Mouse (Mus musculus): Measurements from ENCODE around the gene Tcf20. TPM values are rescaled to one million over a fixed set of nuclear protein-coding genes. Genes with fewer than 3 reads are reported as not detected.

The Tcf20 gene
- total and polyA plus RNA-seq, 2 experiments from 2014 or later, result 3.0 to 36.7 TPM

GRCm38 (mm10) chr15:82938155-82938569 is 49.5 kb downstream of the Tcf20 start:
- TF ChIP-seq EP300 (IDR thresholded peaks at IDR 0.05; ENCODE audit: low read depth) (no peak), CTCF (IDR thresholded peaks at IDR 0.05; ENCODE audit: low read depth) (no peak)
- H3K4me1 ChIP-seq (ENCODE audit: control insufficient read depth, insufficient read depth), result peaks cover 19% of the 10 kb centered on the region
- ATAC-seq (ENCODE audit: insufficient read depth, low read depth), result peak; percentile 45
- no peak overlapping the region for H3K4me3 ChIP-seq (ENCODE audit: low read depth, low read length)
- peak overlapping the region; percentile 28 for H3K4me2 ChIP-seq (ENCODE audit: low read depth, low read length)
- WGBS, result 7% methylated on average over 17 of the region's 17 CpGs
- H3K27me3 ChIP-seq (ENCODE audit: control insufficient read depth, insufficient read depth, low read length), result peaks cover 17% of the 10 kb centered on the region; the same call in 1 of the 2 replicates
- no peak for DNase-seq (ENCODE audit: low spot score)
- H3K27ac ChIP-seq (ENCODE audit: low read depth), result no peak overlapping the region
- no peak overlapping the region for H3K9ac ChIP-seq (replicated peaks; ENCODE audit: low read depth, low read length)
- no peaks in the 10 kb centered on the region for H3K9me3 ChIP-seq (replicated peaks; ENCODE audit: control insufficient read depth, low read length)
- no peaks in the 10 kb centered on the region for H3K36me3 ChIP-seq (replicated peaks; ENCODE audit: control insufficient read depth, insufficient read depth, low read length)

- Histone ChIP-seq H3K4me2 (ENCODE audit: low read depth, low read length) (peak overlapping the region; percentile 28), H3K9me3 (replicated peaks; ENCODE audit: control insufficient read depth, low read length) (no peaks in the 10 kb centered on the region), H3K9ac (replicated peaks; ENCODE audit: low read depth, low read length) (no peak overlapping the region), H3K27ac (ENCODE audit: low read depth) (no peak overlapping the region), H3K36me3 (replicated peaks; ENCODE audit: control insufficient read depth, insufficient read depth, low read length) (no peaks in the 10 kb centered on the region), H3K27me3 (ENCODE audit: control insufficient read depth, insufficient read depth, low read length) (peaks cover 17% of the 10 kb centered on the region; the same call in 1 of the 2 replicates), H3K4me3 (ENCODE audit: low read depth, low read length) (no peak overlapping the region), H3K4me1 (ENCODE audit: control insufficient read depth, insufficient read depth) (peaks cover 19% of the 10 kb centered on the region)
- WGBS, result 43% methylated on average over 5 of the region's 5 CpGs
- TF ChIP-seq EP300 (IDR thresholded peaks at IDR 0.05; ENCODE audit: low read depth) (no peak), CTCF (IDR thresholded peaks at IDR 0.05; ENCODE audit: low read depth) (no peak)
- peak; percentile 28 for DNase-seq (ENCODE audit: low spot score)
- peak; percentile 15; the same call in 1 of the 2 replicates for ATAC-seq (ENCODE audit: insufficient read depth, low read depth)
Measured at GRCm38 (mm10) chr15:82937428-82937992, 50.2 kb downstream of the Tcf20 start.

GRCm38 (mm10) chr15:82934971-82935370 is 52.7 kb downstream of the Tcf20 start:
- 93% methylated on average over 10 of the region's 10 CpGs for WGBS
- Histone ChIP-seq H3K9ac (replicated peaks; ENCODE audit: low read depth, low read length) (no peak overlapping the region), H3K4me3 (ENCODE audit: low read depth, low read length) (no peak overlapping the region), H3K4me2 (ENCODE audit: low read depth, low read length) (no peak overlapping the region), H3K4me1 (ENCODE audit: control insufficient read depth, insufficient read depth) (peaks cover 19% of the 10 kb centered on the region), H3K9me3 (replicated peaks; ENCODE audit: control insufficient read depth, low read length) (no peaks in the 10 kb centered on the region), H3K27ac (ENCODE audit: low read depth) (no peak overlapping the region), H3K27me3 (ENCODE audit: control insufficient read depth, insufficient read depth, low read length) (peaks cover 11% of the 10 kb centered on the region), H3K36me3 (replicated peaks; ENCODE audit: control insufficient read depth, insufficient read depth, low read length) (no peaks in the 10 kb centered on the region)
- TF ChIP-seq CTCF (IDR thresholded peaks at IDR 0.05; ENCODE audit: low read depth) (no peak), EP300 (IDR thresholded peaks at IDR 0.05; ENCODE audit: low read depth) (no peak)
- DNase-seq (ENCODE audit: low spot score) (no peak), ATAC-seq (ENCODE audit: insufficient read depth, low read depth) (no peak)

- WGBS, result 46% methylated on average over 4 of the region's 4 CpGs
- TF ChIP-seq EP300 (IDR thresholded peaks at IDR 0.05; ENCODE audit: low read depth), result no peak
- TF ChIP-seq CTCF (IDR thresholded peaks at IDR 0.05; ENCODE audit: low read depth), result no peak
Measured at GRCm38 (mm10) chr15:82932936-82933650, 54.6 kb downstream of the Tcf20 start.

GRCm38 (mm10) chr15:82931436-82931835 is 56.2 kb downstream of the Tcf20 start:
- no peaks in the 10 kb centered on the region for H3K9me3 ChIP-seq (replicated peaks; ENCODE audit: control insufficient read depth, low read length)
- H3K27me3 ChIP-seq (ENCODE audit: control insufficient read depth, insufficient read depth, low read length), result peaks cover 39% of the 10 kb centered on the region
- H3K36me3 ChIP-seq (replicated peaks; ENCODE audit: control insufficient read depth, insufficient read depth, low read length), result no peaks in the 10 kb centered on the region
- H3K4me1 ChIP-seq (ENCODE audit: control insufficient read depth, insufficient read depth), result peaks cover 9% of the 10 kb centered on the region; the same call in 1 of the 2 replicates
- no peak for DNase-seq (ENCODE audit: low spot score)
- 86% methylated on average over 5 of the region's 5 CpGs for WGBS
- no peak for ATAC-seq (ENCODE audit: insufficient read depth, low read depth)
- H3K27ac ChIP-seq (ENCODE audit: low read depth), result no peak overlapping the region
- no peak overlapping the region for H3K4me2 ChIP-seq (ENCODE audit: low read depth, low read length)
- TF ChIP-seq CTCF (IDR thresholded peaks at IDR 0.05; ENCODE audit: low read depth), result no peak
- no peak overlapping the region for H3K9ac ChIP-seq (replicated peaks; ENCODE audit: low read depth, low read length)
- no peak overlapping the region for H3K4me3 ChIP-seq (ENCODE audit: low read depth, low read length)

More at GRCm38 (mm10) chr15:82932936-82933650, 54.6 kb downstream of the Tcf20 start:
- no peak for ATAC-seq (ENCODE audit: insufficient read depth, low read depth)
- Histone ChIP-seq H3K27me3 (ENCODE audit: control insufficient read depth, insufficient read depth, low read length) (peaks cover 23% of the 10 kb centered on the region), H3K9me3 (replicated peaks; ENCODE audit: control insufficient read depth, low read length) (no peaks in the 10 kb centered on the region), H3K4me1 (ENCODE audit: control insufficient read depth, insufficient read depth) (peaks cover 18% of the 10 kb centered on the region), H3K27ac (ENCODE audit: low read depth) (no peak overlapping the region), H3K4me3 (ENCODE audit: low read depth, low read length) (no peak overlapping the region), H3K9ac (replicated peaks; ENCODE audit: low read depth, low read length) (no peak overlapping the region), H3K36me3 (replicated peaks; ENCODE audit: control insufficient read depth, insufficient read depth, low read length) (no peaks in the 10 kb centered on the region), H3K4me2 (ENCODE audit: low read depth, low read length) (no peak overlapping the region)
- no peak for DNase-seq (ENCODE audit: low spot score)
